Mouse (Mus musculus): ENCODE results near the gene Ube3b. TPM values are rescaled to one million over a fixed set of nuclear protein-coding genes. Genes with fewer than 3 reads are reported as not detected.

Ube3b gene
- polyA plus RNA-seq, 1 experiment from 2014 or later = 48.2 TPM

DNA sequence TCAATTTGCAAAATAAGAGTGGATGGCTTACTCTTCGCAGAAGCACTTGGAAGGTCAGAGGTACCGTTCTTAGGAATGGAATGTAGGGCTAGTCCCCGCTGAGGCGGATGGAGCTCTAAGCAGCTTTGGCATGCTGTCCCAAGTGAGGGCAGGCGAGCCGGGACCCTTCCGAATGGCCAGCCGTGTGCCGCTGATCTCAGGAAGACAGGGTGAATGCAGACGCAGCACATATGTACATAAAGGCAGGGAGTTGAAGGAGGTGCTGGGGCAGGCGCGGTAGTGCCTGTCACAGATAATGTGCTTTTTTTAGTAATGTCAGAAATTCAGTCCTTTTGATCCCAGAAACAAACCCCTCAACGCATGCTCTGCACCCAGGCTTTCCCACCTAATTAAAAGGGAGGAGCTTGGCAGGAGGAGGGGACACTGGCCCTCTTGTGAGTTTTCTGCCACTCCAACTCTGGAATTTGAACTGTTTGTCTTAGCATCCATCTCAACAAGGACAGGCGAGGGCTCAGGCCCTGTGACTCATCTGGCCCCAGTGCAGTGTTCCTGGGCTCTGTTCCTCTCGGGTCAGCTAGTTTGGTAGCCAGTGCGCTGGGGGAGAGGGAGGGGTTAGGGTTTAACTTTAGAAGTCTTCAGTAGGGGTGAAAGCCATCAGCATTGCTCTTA is 32.8 kb downstream of the Ube3b start:
- WGBS = 84% methylated on average over 16 of the region's 16 CpGs
- Histone ChIP-seq H3K27ac (no peak overlapping the region), H3K9ac (no peak overlapping the region), H3K4me2 (replicated peaks) (no peak overlapping the region), H3K4me1 (replicated peaks; ENCODE audit: control insufficient read depth, insufficient read depth, low read length) (no peaks in the 10 kb centered on the region), H3K36me3 (replicated peaks; ENCODE audit: control insufficient read depth, insufficient read depth) (peaks cover 100% of the 10 kb centered on the region), H3K27me3 (ENCODE audit: control insufficient read depth, insufficient read depth, low read length) (no peaks in the 10 kb centered on the region), H3K9me3 (ENCODE audit: control insufficient read depth, low read length) (no peaks in the 10 kb centered on the region), H3K4me3 (replicated peaks; ENCODE audit: low read length) (no peak overlapping the region)
- DNase-seq (ENCODE audit: low spot score) = no peak
- ATAC-seq (ENCODE audit: low FRiP score) = no peak

DNA sequence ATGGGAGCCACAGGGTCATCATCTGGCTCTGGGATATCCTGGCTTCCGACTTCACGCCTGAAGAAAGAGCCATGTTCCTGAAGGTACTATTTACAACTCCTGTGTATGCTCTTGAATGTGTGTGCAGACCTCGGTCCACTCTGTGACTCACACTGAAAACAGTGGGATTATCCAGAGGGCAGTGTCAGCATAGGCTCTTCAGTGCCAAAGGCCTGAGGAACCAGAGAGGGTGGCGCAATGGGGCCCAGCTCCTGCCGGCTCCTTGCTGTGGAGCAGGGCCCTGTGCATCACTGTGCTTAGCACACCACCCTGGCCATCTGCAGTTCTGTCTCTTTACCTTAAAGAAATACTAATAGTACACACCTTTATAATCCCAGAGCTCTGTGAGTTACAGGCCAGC is 35.2 kb downstream of the Ube3b start:
- H3K27me3 ChIP-seq (ENCODE audit: control insufficient read depth, insufficient read depth, low read length) = no peaks in the 10 kb centered on the region
- H3K4me1 ChIP-seq (replicated peaks; ENCODE audit: control insufficient read depth, insufficient read depth, low read length) = no peaks in the 10 kb centered on the region
- no peak overlapping the region for H3K27ac ChIP-seq
- no peak overlapping the region for H3K4me3 ChIP-seq (replicated peaks; ENCODE audit: low read length)
- H3K36me3 ChIP-seq (replicated peaks; ENCODE audit: control insufficient read depth, insufficient read depth) = peaks cover 100% of the 10 kb centered on the region
- no peak overlapping the region for H3K4me2 ChIP-seq (replicated peaks)
- H3K9ac ChIP-seq = no peak overlapping the region
- no peak for DNase-seq (ENCODE audit: low spot score)
- ATAC-seq (ENCODE audit: low FRiP score) = no peak
- 93% methylated on average over 5 of the region's 5 CpGs for WGBS
- no peaks in the 10 kb centered on the region for H3K9me3 ChIP-seq (ENCODE audit: control insufficient read depth, low read length)

DNA sequence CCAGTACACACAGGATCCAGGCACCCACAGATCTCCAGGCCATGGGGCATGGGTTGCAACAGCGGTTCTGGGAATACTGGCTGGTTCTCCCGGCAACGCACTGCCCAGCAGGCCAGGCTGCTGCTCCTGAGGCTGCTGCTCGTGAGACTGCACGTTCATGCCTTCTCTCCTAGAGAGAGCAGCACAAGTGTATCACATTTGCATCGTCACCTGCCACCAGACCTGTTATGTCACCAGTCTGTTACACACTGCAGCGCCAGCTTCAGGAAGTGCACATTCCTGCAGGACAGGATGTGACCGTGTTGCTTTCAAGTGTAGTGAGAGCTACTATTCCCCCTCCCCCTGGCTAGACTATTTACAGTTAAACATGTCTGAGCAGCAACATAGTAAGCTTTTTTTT is 36.4 kb downstream of the Ube3b start:
- H3K27ac ChIP-seq = no peak overlapping the region
- no peak overlapping the region for H3K4me3 ChIP-seq (replicated peaks; ENCODE audit: low read length)
- no peaks in the 10 kb centered on the region for H3K4me1 ChIP-seq (replicated peaks; ENCODE audit: control insufficient read depth, insufficient read depth, low read length)
- ATAC-seq (ENCODE audit: low FRiP score) (no peak), DNase-seq (ENCODE audit: low spot score) (no peak)
- peaks cover 97% of the 10 kb centered on the region for H3K36me3 ChIP-seq (replicated peaks; ENCODE audit: control insufficient read depth, insufficient read depth)
- H3K9ac ChIP-seq = no peak overlapping the region
- H3K9me3 ChIP-seq (ENCODE audit: control insufficient read depth, low read length) = no peaks in the 10 kb centered on the region
- H3K27me3 ChIP-seq (ENCODE audit: control insufficient read depth, insufficient read depth, low read length) = no peaks in the 10 kb centered on the region
- WGBS = 91% methylated on average over 8 of the region's 8 CpGs
- no peak overlapping the region for H3K4me2 ChIP-seq (replicated peaks)

DNA sequence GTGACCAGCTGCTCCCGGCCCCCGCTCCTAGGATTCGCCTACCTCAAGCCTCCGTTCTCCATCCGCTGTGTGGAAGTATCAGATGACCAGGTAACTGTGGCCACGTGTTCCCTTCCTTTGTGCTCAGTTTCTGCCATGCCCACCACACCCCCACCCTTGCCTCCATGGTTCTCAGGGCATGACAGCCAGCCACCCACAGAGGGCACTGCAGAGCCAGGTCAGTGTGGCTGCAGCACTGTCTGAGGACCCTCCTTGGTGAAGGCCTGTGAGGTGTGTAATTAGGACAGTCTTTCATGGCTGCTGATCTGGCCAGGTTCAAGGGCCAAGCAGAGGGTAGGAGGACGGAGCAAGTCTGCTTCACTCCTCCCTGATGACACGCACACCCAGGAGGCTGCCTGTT is 38.1 kb downstream of the Ube3b start:
- no peak for ATAC-seq (ENCODE audit: low FRiP score)
- H3K4me1 ChIP-seq (replicated peaks; ENCODE audit: control insufficient read depth, insufficient read depth, low read length) = peaks cover 2% of the 10 kb centered on the region; the same call in 1 of the 2 replicates
- H3K9me3 ChIP-seq (ENCODE audit: control insufficient read depth, low read length) = no peaks in the 10 kb centered on the region
- WGBS = 85% methylated on average over 8 of the region's 8 CpGs
- H3K27ac ChIP-seq = no peak overlapping the region
- H3K4me2 ChIP-seq (replicated peaks) = no peak overlapping the region
- H3K4me3 ChIP-seq (replicated peaks; ENCODE audit: low read length) = no peak overlapping the region
- H3K9ac ChIP-seq = no peak overlapping the region
- no peak for DNase-seq (ENCODE audit: low spot score)
- no peaks in the 10 kb centered on the region for H3K27me3 ChIP-seq (ENCODE audit: control insufficient read depth, insufficient read depth, low read length)
- peaks cover 80% of the 10 kb centered on the region for H3K36me3 ChIP-seq (replicated peaks; ENCODE audit: control insufficient read depth, insufficient read depth)

DNA sequence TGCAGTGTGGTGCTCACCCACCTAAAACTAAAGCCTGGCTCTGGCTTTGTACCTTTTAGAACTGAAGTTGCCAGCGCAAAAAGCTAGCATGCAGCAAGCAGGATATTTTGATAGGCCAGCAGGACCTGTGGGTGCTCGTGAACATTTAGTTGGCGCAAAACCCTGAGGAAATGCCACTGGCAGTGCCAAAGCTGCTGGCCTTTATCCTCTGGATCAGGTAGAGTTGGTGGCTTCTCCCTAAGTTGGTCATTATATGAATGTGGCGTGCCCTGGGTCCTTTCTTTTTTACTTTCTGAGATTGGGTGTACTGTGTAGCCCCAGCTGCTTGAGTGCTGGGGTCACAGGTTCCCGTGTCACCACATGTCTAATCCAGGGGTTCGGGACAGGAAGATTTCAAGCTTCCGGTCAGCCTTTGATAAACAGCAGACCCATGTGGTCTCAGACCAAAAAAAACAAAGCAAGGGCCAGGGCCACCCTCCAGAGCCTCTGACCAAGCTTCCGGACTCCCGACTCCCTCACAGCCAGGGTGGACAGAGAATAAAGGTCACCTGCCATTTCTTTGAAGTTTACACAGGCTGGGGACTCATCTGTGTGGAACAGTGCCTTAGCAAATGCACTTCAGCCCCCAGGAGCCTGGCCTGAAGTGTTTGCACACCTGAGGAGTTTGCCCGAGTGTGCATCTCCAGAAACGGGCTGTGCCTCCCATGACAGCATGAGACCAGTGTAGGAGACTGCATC is 41.3 kb downstream of the Ube3b start:
- no peaks in the 10 kb centered on the region for H3K9me3 ChIP-seq (ENCODE audit: control insufficient read depth, low read length)
- peaks cover 48% of the 10 kb centered on the region for H3K36me3 ChIP-seq (replicated peaks; ENCODE audit: control insufficient read depth, insufficient read depth)
- WGBS = 83% methylated on average over 11 of the region's 11 CpGs
- H3K27ac ChIP-seq = no peak overlapping the region
- no peaks in the 10 kb centered on the region for H3K27me3 ChIP-seq (ENCODE audit: control insufficient read depth, insufficient read depth, low read length)
- DNase-seq (ENCODE audit: low spot score) (no peak), ATAC-seq (ENCODE audit: low FRiP score) (no peak)
- no peak overlapping the region for H3K4me2 ChIP-seq (replicated peaks)
- no peak overlapping the region for H3K9ac ChIP-seq
- peaks cover 4% of the 10 kb centered on the region; the same call in 1 of the 2 replicates for H3K4me1 ChIP-seq (replicated peaks; ENCODE audit: control insufficient read depth, insufficient read depth, low read length)
- no peak overlapping the region for H3K4me3 ChIP-seq (replicated peaks; ENCODE audit: low read length)

DNA sequence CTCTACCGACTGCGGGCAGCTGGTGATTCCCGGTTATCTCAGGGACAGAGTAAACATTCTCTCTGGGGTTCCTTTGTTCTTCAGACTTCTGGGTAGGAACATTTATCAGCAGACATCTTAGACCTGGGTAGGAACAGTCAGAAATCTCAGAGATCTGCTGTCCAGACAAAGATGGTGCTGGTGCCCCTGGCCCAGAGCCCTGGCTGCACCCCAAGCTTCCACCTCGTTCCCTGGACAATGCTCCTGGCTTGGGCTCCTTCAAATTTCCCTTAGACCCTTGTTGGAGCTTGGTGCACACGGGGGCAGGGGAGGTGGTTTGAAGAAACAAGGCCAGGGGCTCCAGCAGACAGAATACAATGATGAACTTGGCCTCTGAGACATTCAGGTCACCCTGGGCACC is 42.2 kb downstream of the Ube3b start:
- Histone ChIP-seq H3K27me3 (ENCODE audit: control insufficient read depth, insufficient read depth, low read length) (no peaks in the 10 kb centered on the region), H3K4me2 (replicated peaks) (no peak overlapping the region), H3K4me1 (replicated peaks; ENCODE audit: control insufficient read depth, insufficient read depth, low read length) (peaks cover 4% of the 10 kb centered on the region; the same call in 1 of the 2 replicates), H3K9ac (no peak overlapping the region; the same call in 1 of the 2 replicates), H3K27ac (no peak overlapping the region), H3K9me3 (ENCODE audit: control insufficient read depth, low read length) (no peaks in the 10 kb centered on the region), H3K4me3 (replicated peaks; ENCODE audit: low read length) (no peak overlapping the region), H3K36me3 (replicated peaks; ENCODE audit: control insufficient read depth, insufficient read depth) (peaks cover 40% of the 10 kb centered on the region)
- 43% methylated on average over 5 of the region's 5 CpGs for WGBS
- DNase-seq (ENCODE audit: low spot score) = no peak
- ATAC-seq (ENCODE audit: low FRiP score) = no peak

DNA sequence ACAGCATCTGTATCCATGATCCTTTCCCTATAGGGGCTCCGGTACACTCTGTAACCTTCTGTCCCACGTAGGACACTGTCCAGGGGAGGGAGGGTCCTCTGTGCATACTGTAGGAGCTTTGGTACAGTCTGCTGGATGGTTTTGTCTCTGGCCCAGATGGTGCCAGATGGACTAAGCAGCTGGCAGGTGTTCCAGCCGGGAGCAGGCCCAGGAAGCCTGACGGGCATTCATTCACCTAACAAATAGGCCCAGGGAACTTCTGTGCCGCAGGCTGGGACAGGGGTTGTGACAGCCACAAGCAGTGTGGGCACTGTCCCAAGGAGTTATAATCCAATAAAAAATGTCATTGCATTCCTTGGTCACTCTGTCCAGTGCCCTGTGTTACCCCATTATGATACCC is 43.6 kb downstream of the Ube3b start:
- Histone ChIP-seq H3K4me2 (replicated peaks) (no peak overlapping the region), H3K4me1 (replicated peaks; ENCODE audit: control insufficient read depth, insufficient read depth, low read length) (peaks cover 6% of the 10 kb centered on the region; the same call in 1 of the 2 replicates), H3K9ac (no peak overlapping the region), H3K27me3 (ENCODE audit: control insufficient read depth, insufficient read depth, low read length) (no peaks in the 10 kb centered on the region), H3K27ac (no peak overlapping the region), H3K9me3 (ENCODE audit: control insufficient read depth, low read length) (no peaks in the 10 kb centered on the region), H3K36me3 (replicated peaks; ENCODE audit: control insufficient read depth, insufficient read depth) (peaks cover 26% of the 10 kb centered on the region), H3K4me3 (replicated peaks; ENCODE audit: low read length) (no peak overlapping the region)
- DNase-seq (ENCODE audit: low spot score) = no peak
- 40% methylated on average over 5 of the region's 5 CpGs for WGBS
- ATAC-seq (ENCODE audit: low FRiP score) = no peak

DNA sequence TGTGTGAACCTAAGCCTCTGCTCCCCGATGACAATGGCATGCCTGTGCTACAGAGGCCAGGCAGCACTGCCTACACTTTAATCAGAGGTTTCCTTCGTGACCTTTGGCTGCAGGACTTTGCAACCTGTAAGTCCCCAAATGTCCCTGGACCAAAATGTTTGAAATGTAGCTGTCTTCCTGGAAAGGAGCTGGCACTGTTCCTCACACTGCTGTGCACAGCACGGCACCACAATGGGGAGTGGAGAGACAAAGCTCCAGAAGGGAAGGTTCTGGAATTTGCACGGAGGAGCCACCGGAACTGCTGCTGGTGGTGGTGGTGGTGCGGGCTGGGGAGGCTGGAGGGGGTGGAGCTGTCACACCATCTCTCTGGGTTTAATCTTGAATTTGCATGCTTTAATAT is 46.3 kb downstream of the Ube3b start:
- Histone ChIP-seq H3K27ac (peak overlapping the region; percentile 29; the same call in 1 of the 2 replicates), H3K27me3 (ENCODE audit: control insufficient read depth, insufficient read depth, low read length) (no peaks in the 10 kb centered on the region), H3K9me3 (ENCODE audit: control insufficient read depth, low read length) (no peaks in the 10 kb centered on the region), H3K4me1 (replicated peaks; ENCODE audit: control insufficient read depth, insufficient read depth, low read length) (peaks cover 6% of the 10 kb centered on the region; the same call in 1 of the 2 replicates), H3K4me2 (replicated peaks) (no peak overlapping the region), H3K4me3 (replicated peaks; ENCODE audit: low read length) (no peak overlapping the region), H3K36me3 (replicated peaks; ENCODE audit: control insufficient read depth, insufficient read depth) (0 out of 2 replicates have a peak, but pooled peaks cover under 1% of the 10 kb centered on the region), H3K9ac (no peak overlapping the region)
- 60% methylated on average over 6 of the region's 6 CpGs for WGBS
- DNase-seq (ENCODE audit: low spot score) = no peak
- ATAC-seq (ENCODE audit: low FRiP score) = no peak

DNA sequence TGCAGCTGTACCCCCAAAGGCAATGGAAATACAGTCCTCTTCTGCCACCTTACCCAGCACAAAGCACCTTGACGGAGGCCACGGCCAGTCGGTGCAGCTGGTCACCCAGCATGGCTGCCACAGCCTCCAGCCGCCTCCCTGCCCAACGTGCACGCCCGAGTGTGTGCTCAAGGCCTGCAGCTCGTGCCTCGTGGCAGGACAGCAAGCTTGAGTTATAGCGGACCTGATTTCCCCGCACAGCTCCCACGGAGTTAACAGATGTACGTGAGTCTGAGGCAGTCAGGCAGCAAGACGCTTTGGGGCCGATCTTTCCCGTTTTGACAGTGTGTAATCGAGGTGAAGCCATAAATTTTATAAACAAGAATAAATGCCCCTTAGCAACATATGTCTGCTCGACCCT is 48.2 kb downstream of the Ube3b start:
- no peaks in the 10 kb centered on the region for H3K9me3 ChIP-seq (ENCODE audit: control insufficient read depth, low read length)
- peak overlapping the region; percentile 43 for H3K27ac ChIP-seq
- DNase-seq (ENCODE audit: low spot score) (no peak), ATAC-seq (ENCODE audit: low FRiP score) (no peak)
- H3K4me2 ChIP-seq (replicated peaks) = no peak overlapping the region
- 63% methylated on average over 18 of the region's 18 CpGs for WGBS
- H3K4me3 ChIP-seq (replicated peaks; ENCODE audit: low read length) = no peak overlapping the region
- H3K36me3 ChIP-seq (replicated peaks; ENCODE audit: control insufficient read depth, insufficient read depth) = no peaks in the 10 kb centered on the region
- H3K27me3 ChIP-seq (ENCODE audit: control insufficient read depth, insufficient read depth, low read length) = no peaks in the 10 kb centered on the region
- H3K4me1 ChIP-seq (replicated peaks; ENCODE audit: control insufficient read depth, insufficient read depth, low read length) = peaks cover 3% of the 10 kb centered on the region; the same call in 1 of the 2 replicates
- no peak overlapping the region for H3K9ac ChIP-seq

Measured in hindbrain, embryonic 14.5 days (tissue).